Comparison of ENCODE assay signal across 15 mouse cellular contexts in genomic region chr7:130161581-130161980, GRCm38 (mm10).
DNase-seq lines count a peak whose midpoint lies in the region; ATAC-seq and TF ChIP-seq lines count a peak whose summit lies in the region.
"Had no signal": no experiment of that assay in that cellular context is flagged by ENCODE, and none has a peak within 500 bp of the region (broad histone marks: within the 10 kb centered on the region; RNA-seq: fewer than 3 reads in every experiment).

No protein-coding gene starts in this region.

- H3K36me3 ChIP-seq in lung, embryonic 16.5 days (ENCODE audit: control insufficient read depth, insufficient read depth, low read length) = peaks cover 12% of the 10 kb centered on the region

- intact Hi-C loops in gastrocnemius, adult 2 months (cut with DNase I) = no loop called here

- H3K27ac ChIP-seq in lung, embryonic 16.5 days (ENCODE audit: low read length) = peak overlapping the region; percentile 15; the same call in 1 of the 2 replicates
- no peak overlapping the region for H3K27ac ChIP-seq in gastrocnemius, adult 2 months
- H3K27ac ChIP-seq: heart, embryonic 10.5 days; lung, embryonic 15.5 days had no signal

- TF ChIP-seq CTCF in gastrocnemius, adult 2 months (IDR thresholded peaks at IDR 0.05) = no peak

- peaks cover 23% of the 10 kb centered on the region for H3K4me1 ChIP-seq in lung, embryonic 16.5 days (replicated peaks; ENCODE audit: control insufficient read depth, insufficient read depth, low read length)
- H3K4me1 ChIP-seq: megakaryocyte, embryonic 14.5 days had no signal

- no peaks in the 10 kb centered on the region for H3K9me3 ChIP-seq in lung, embryonic 16.5 days (ENCODE audit: control insufficient read depth, low read length)
- H3K9me3 ChIP-seq: heart, embryonic 10.5 days; lung, embryonic 15.5 days had no signal

- no peak for ATAC-seq in lung, embryonic 16.5 days (ENCODE audit: low read depth)

- no peak overlapping the region for H3K9ac ChIP-seq in lung, embryonic 16.5 days (ENCODE audit: low read length)
- H3K9ac ChIP-seq: lung, embryonic 15.5 days had no signal

- H3K4me2 ChIP-seq in lung, embryonic 16.5 days (ENCODE audit: low read depth, low read length) = no peak overlapping the region
- H3K4me2 ChIP-seq: liver, embryonic 11.5 days; lung, embryonic 15.5 days had no signal

- 52% methylated on average over 5 of the region's 5 CpGs for WGBS in lung, embryonic 16.5 days

- DNase-seq in lung, postnatal 10 days = no peak
- peak; percentile 8 for DNase-seq in kidney, adult 18-20 months
- DNase-seq in kidney, postnatal 25 days = peak; percentile 16 to 39
- DNase-seq in yolk sac, embryonic 10.5 days (ENCODE audit: low spot score) = peak; percentile 22
- no peak for DNase-seq in gastrocnemius, adult 2 months
- DNase-seq in thymus, postnatal 10 days (ENCODE audit: low spot score in 2 of 2) = no peak
- DNase-seq in frontal cortex, adult 2 months (ENCODE audit: extremely low spot score in 1 of 2, low spot score in 1 of 2) = no peak
- DNase-seq: cerebellum, adult 2 months; heart, postnatal 36 days; layer of hippocampus, postnatal 36 days had no signal

- no peak overlapping the region for H3K4me3 ChIP-seq in lung, embryonic 16.5 days (ENCODE audit: low read length)
- H3K4me3 ChIP-seq in gastrocnemius, adult 2 months = no peak overlapping the region
- H3K4me3 ChIP-seq: heart, embryonic 10.5 days; lung, embryonic 15.5 days; megakaryocyte, embryonic 14.5 days had no signal

- H3K27me3 ChIP-seq in lung, embryonic 16.5 days (ENCODE audit: control insufficient read depth, insufficient read depth, low read depth, low read length) = no peaks in the 10 kb centered on the region
- H3K27me3 ChIP-seq: lung, embryonic 15.5 days; megakaryocyte, embryonic 14.5 days had no signal

Comparison
In these comparisons a context has a peak if more than half of its experiments do, and no peak if none do; other contexts are left out.
1. DNase-seq: peak in kidney, adult 18-20 months (single experiment), kidney, postnatal 25 days (2 of 2) and yolk sac, embryonic 10.5 days (single experiment); none in lung, postnatal 10 days (single experiment), gastrocnemius, adult 2 months (single experiment), thymus, postnatal 10 days (0 of 2) and frontal cortex, adult 2 months (0 of 2).